Mouse (Mus musculus): Measurements from ENCODE around the gene 6430531B16Rik. TPM values are rescaled to one million over a fixed set of nuclear protein-coding genes. Genes with fewer than 3 reads are reported as not detected.

The 6430531B16Rik gene
- total and polyA plus RNA-seq, 3 experiments = 0.11 TPM; not detected in 2

DNA sequence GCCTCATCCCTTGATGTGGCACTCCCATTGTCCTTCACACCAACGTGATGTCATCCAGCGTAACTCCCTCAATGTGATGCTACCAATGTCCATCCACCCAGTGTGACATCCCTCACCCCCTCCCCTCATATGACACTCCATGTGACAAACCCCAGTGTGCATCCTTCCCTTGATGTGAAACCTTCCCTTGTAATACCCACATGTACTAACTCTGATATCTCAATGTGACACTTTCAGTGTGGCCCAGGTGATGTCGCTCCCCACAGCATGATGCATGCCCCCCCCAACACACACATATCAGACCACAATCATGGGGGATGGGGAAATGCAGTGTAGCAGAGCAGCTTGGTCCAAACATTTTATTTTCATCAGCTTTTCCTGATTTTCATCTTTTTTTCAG is 21.9 kb downstream of the 6430531B16Rik start:
- Histone ChIP-seq H3K36me3 (replicated peaks) (no peaks in the 10 kb centered on the region), H3K4me1 (ENCODE audit: insufficient read depth, low read depth, low read length) (no peaks in the 10 kb centered on the region), H3K4me3 (ENCODE audit: low read depth, low read length) (no peak overlapping the region)

DNA sequence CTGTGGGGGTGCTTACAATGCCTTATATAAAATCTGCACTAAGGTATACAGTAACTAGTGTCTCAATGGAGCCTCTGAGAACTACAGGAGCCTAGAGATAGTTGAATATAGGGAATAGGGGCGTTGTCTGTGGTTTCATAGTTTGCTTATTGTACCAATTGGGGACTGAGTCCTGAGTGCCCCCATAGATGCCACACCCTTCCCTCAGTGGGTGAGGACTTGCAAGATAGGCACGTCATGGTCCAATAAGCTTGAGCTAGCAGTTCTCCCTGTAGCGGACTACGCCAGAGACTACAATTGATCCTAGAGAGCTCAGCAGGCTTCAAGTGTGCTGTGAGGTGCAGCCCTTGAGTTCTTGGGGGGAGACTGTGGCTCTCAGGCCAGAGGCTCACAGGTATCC is 23.1 kb downstream of the 6430531B16Rik start:
- ATAC-seq (ENCODE audit: extremely low read depth, insufficient number of reproducible peaks, low FRiP score, poor library complexity, severe bottlenecking) (no peak), DNase-seq (ENCODE audit: low spot score) (no peak)
- Histone ChIP-seq H3K4me1 (ENCODE audit: insufficient read depth, low read depth, low read length) (no peaks in the 10 kb centered on the region), H3K27me3 (ENCODE audit: insufficient read depth, low read length) (peaks cover 3% of the 10 kb centered on the region; the same call in 1 of the 2 replicates), H3K9me3 (replicated peaks) (no peaks in the 10 kb centered on the region; the same call in 1 of the 2 replicates), H3K36me3 (replicated peaks) (no peaks in the 10 kb centered on the region), H3K4me3 (ENCODE audit: low read depth, low read length) (no peak overlapping the region)
- TF ChIP-seq GATA2 (IDR thresholded peaks at IDR 0.05; ENCODE audit: borderline replicate concordance, low read depth, low read length) (no peak), POLR2AphosphoS5 (IDR thresholded peaks at IDR 0.05; ENCODE audit: insufficient replicate concordance, low read depth, low read length) (no peak), CTCF (IDR thresholded peaks at IDR 0.05; ENCODE audit: low read depth, low read length) (no peak), GATA1 (IDR thresholded peaks at IDR 0.05; ENCODE audit: borderline replicate concordance, low read length) (no peak), TAL1 (conservative IDR thresholded peaks at IDR 0.05; ENCODE audit: low read depth, low read length) (no peak)

More for the DNA sequence above, 21.9 kb downstream of the 6430531B16Rik start:
- TF ChIP-seq CTCF (IDR thresholded peaks at IDR 0.05; ENCODE audit: low read depth, low read length) = no peak
- no peak for TF ChIP-seq TAL1 (conservative IDR thresholded peaks at IDR 0.05; ENCODE audit: low read depth, low read length)
- no peak for TF ChIP-seq GATA2 (IDR thresholded peaks at IDR 0.05; ENCODE audit: borderline replicate concordance, low read depth, low read length)
- no peak for TF ChIP-seq GATA1 (IDR thresholded peaks at IDR 0.05; ENCODE audit: borderline replicate concordance, low read length)
- no peak for TF ChIP-seq POLR2AphosphoS5 (IDR thresholded peaks at IDR 0.05; ENCODE audit: insufficient replicate concordance, low read depth, low read length)
- ATAC-seq (ENCODE audit: extremely low read depth, insufficient number of reproducible peaks, low FRiP score, poor library complexity, severe bottlenecking) (no peak), DNase-seq (ENCODE audit: low spot score) (no peak)
- Histone ChIP-seq H3K9me3 (replicated peaks) (no peaks in the 10 kb centered on the region; the same call in 1 of the 2 replicates), H3K27me3 (ENCODE audit: insufficient read depth, low read length) (no peaks in the 10 kb centered on the region)

GRCm38 (mm10) chr7:139951991-139952633 is 26.4 kb downstream of the 6430531B16Rik start:
- TF ChIP-seq TAL1 (conservative IDR thresholded peaks at IDR 0.05; ENCODE audit: low read depth, low read length) (no peak), CTCF (IDR thresholded peaks at IDR 0.05; ENCODE audit: low read depth, low read length) (no peak), POLR2AphosphoS5 (IDR thresholded peaks at IDR 0.05; ENCODE audit: insufficient replicate concordance, low read depth, low read length) (no peak), GATA2 (IDR thresholded peaks at IDR 0.05; ENCODE audit: borderline replicate concordance, low read depth, low read length) (no peak), GATA1 (IDR thresholded peaks at IDR 0.05; ENCODE audit: borderline replicate concordance, low read length) (no peak)
- Histone ChIP-seq H3K9me3 (replicated peaks) (peaks cover 4% of the 10 kb centered on the region; the same call in 1 of the 2 replicates), H3K4me3 (ENCODE audit: low read depth, low read length) (no peak overlapping the region), H3K36me3 (replicated peaks) (no peaks in the 10 kb centered on the region), H3K4me1 (ENCODE audit: insufficient read depth, low read depth, low read length) (no peaks in the 10 kb centered on the region), H3K27me3 (ENCODE audit: insufficient read depth, low read length) (peaks cover 13% of the 10 kb centered on the region; the same call in 1 of the 2 replicates)
- ATAC-seq (ENCODE audit: extremely low read depth, insufficient number of reproducible peaks, low FRiP score, poor library complexity, severe bottlenecking) (no peak), DNase-seq (ENCODE audit: low spot score) (no peak)

GRCm38 (mm10) chr7:139951079-139951478 is 27.5 kb downstream of the 6430531B16Rik start:
- Histone ChIP-seq H3K9me3 (replicated peaks) (peaks cover 4% of the 10 kb centered on the region; the same call in 1 of the 2 replicates), H3K4me3 (ENCODE audit: low read depth, low read length) (no peak overlapping the region), H3K27me3 (ENCODE audit: insufficient read depth, low read length) (peaks cover 13% of the 10 kb centered on the region; the same call in 1 of the 2 replicates), H3K36me3 (replicated peaks) (no peaks in the 10 kb centered on the region), H3K4me1 (ENCODE audit: insufficient read depth, low read depth, low read length) (no peaks in the 10 kb centered on the region)
- TF ChIP-seq CTCF (IDR thresholded peaks at IDR 0.05; ENCODE audit: low read depth, low read length) = no peak
- DNase-seq (ENCODE audit: low spot score) = no peak
- no peak for ATAC-seq (ENCODE audit: extremely low read depth, insufficient number of reproducible peaks, low FRiP score, poor library complexity, severe bottlenecking)

DNA sequence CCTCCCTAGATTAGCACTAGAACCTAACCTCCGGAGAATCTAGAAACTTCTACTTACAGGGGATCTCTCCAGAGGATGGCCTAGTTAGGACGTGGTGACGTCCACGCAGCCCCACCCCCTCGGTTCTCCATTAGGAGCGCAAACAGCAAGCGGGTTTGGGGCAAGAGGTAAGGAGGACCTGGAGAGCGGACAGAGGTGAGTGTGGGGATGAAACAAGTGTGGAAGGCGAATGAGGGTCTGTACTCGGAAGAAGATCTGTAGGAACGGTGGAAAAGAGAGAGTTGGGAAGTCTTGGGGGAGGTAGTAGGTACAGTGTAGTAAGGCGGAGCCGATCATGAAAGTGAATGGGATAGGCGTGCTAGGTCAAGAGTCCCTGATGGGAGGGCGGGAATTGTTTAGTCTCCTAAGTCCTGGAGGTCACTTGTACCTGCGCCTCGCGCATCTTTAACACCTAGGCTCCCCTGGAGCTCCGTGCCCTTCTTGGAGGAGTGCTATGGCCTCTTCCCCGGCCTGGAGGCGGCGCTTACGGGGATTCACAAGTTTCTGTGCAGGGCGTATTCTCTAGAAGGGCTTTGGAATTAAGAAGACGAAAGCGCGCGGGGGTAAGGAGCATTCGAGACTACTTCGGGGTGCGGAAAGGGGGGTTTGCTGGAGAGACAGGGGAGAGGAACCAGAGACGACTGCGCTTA is 28.1 kb downstream of the 6430531B16Rik start:
- ATAC-seq (ENCODE audit: extremely low read depth, insufficient number of reproducible peaks, low FRiP score, poor library complexity, severe bottlenecking) (no peak), DNase-seq (ENCODE audit: low spot score) (no peak)
- H3K4me1 ChIP-seq (ENCODE audit: insufficient read depth, low read depth, low read length) = no peaks in the 10 kb centered on the region
- TF ChIP-seq GATA2 (IDR thresholded peaks at IDR 0.05; ENCODE audit: borderline replicate concordance, low read depth, low read length) = no peak
- no peak for TF ChIP-seq TAL1 (conservative IDR thresholded peaks at IDR 0.05; ENCODE audit: low read depth, low read length)
- TF ChIP-seq POLR2AphosphoS5 (IDR thresholded peaks at IDR 0.05; ENCODE audit: insufficient replicate concordance, low read depth, low read length) = no peak
- no peak for TF ChIP-seq CTCF (IDR thresholded peaks at IDR 0.05; ENCODE audit: low read depth, low read length)
- TF ChIP-seq GATA1 (IDR thresholded peaks at IDR 0.05; ENCODE audit: borderline replicate concordance, low read length) = no peak
- peaks cover 13% of the 10 kb centered on the region; the same call in 1 of the 2 replicates for H3K27me3 ChIP-seq (ENCODE audit: insufficient read depth, low read length)
- H3K4me3 ChIP-seq (ENCODE audit: low read depth, low read length) = no peak overlapping the region
- H3K36me3 ChIP-seq (replicated peaks) = no peaks in the 10 kb centered on the region
- H3K9me3 ChIP-seq (replicated peaks) = peaks cover 4% of the 10 kb centered on the region; the same call in 1 of the 2 replicates

DNA sequence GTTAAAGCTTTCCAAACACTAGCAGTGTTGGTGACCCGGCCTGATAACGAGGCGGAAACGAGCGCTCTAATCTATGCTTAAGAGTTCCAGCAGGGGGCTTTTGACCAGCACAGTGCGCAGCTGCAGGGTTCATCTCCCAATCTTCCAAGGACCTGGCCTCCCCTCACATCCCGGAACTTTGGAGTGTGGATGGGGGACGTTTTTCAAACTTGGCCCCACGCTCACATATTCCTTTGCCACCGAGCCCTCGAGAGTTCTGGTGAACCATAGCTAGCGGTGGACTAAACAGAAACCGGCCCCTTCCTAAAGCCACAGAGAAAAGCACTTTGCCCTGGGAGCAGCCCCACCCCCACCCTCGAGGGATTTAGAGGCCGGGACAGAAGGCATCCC is 28.7 kb downstream of the 6430531B16Rik start:
- Histone ChIP-seq H3K36me3 (replicated peaks) (no peaks in the 10 kb centered on the region), H3K4me1 (ENCODE audit: insufficient read depth, low read depth, low read length) (no peaks in the 10 kb centered on the region), H3K4me3 (ENCODE audit: low read depth, low read length) (no peak overlapping the region), H3K9me3 (replicated peaks) (peaks cover 4% of the 10 kb centered on the region; the same call in 1 of the 2 replicates), H3K27me3 (ENCODE audit: insufficient read depth, low read length) (peaks cover 13% of the 10 kb centered on the region; the same call in 1 of the 2 replicates)
- ATAC-seq (ENCODE audit: extremely low read depth, insufficient number of reproducible peaks, low FRiP score, poor library complexity, severe bottlenecking) = no peak
- no peak for DNase-seq (ENCODE audit: low spot score)
- no peak for TF ChIP-seq TAL1 (conservative IDR thresholded peaks at IDR 0.05; ENCODE audit: low read depth, low read length)
- no peak for TF ChIP-seq GATA1 (IDR thresholded peaks at IDR 0.05; ENCODE audit: borderline replicate concordance, low read length)
- no peak for TF ChIP-seq POLR2AphosphoS5 (IDR thresholded peaks at IDR 0.05; ENCODE audit: insufficient replicate concordance, low read depth, low read length)
- no peak for TF ChIP-seq CTCF (IDR thresholded peaks at IDR 0.05; ENCODE audit: low read depth, low read length)
- TF ChIP-seq GATA2 (IDR thresholded peaks at IDR 0.05; ENCODE audit: borderline replicate concordance, low read depth, low read length) = no peak

All from G1E (cell line).